Mouse (Mus musculus) forebrain, embryonic 10.5 days (tissue): Measurements from ENCODE around the gene Alyref. TPM values are rescaled to one million over a fixed set of nuclear protein-coding genes. Genes with fewer than 3 reads are reported as not detected.

Source experiments
- DNase-seq: peaks from one replicate; pipeline ENCODE4 v3.0.0-alpha.2; 2017; ENCODE audit warnings: low spot score; ENCODE audit errors: extremely low spot score
- H3K27ac ChIP-seq: fragments of 300-500 bp; sonication (generic); 2 replicates; pipeline ENCODE4 v1.5.1; 2016; ENCODE audit warnings: mild to moderate bottlenecking
- H3K27me3 ChIP-seq: fragments of 300-500 bp; sonication (generic); 2 replicates; pipeline ENCODE4 v1.6.1; 2016; ENCODE audit warnings: mild to moderate bottlenecking; ENCODE audit not compliant: poor library complexity, severe bottlenecking
- H3K36me3 ChIP-seq: fragments of 300-500 bp; sonication (generic); replicated peaks from 2 replicates; pipeline ENCODE4 v1.6.1; 2016; ENCODE audit warnings: mild to moderate bottlenecking, moderate library complexity
- H3K4me1 ChIP-seq: fragments of 300-500 bp; sonication (generic); 2 replicates; pipeline ENCODE4 v1.6.1; 2016
- H3K4me3 ChIP-seq: fragments of 300-500 bp; sonication (generic); 2 replicates; pipeline ENCODE4 v1.5.1; 2016; ENCODE audit warnings: mild to moderate bottlenecking, moderate library complexity
- H3K9me3 ChIP-seq: fragments of 300-500 bp; sonication (generic); 2 replicates; pipeline ENCODE4 v1.6.1; 2016; ENCODE audit warnings: mild to moderate bottlenecking, moderate library complexity
- WGBS: fragments of 180-500 bp; shearing (Covaris S2); methylation state at CpG from one replicate; pipeline ENCODE4 v1.1.7; 2016; 5-methylcytosine and 5-hydroxymethylcytosine counted together
- polyA plus RNA-seq: library from polyadenylated mRNA; unstranded; fragments of >200 nt; fragmentation: Nextera tagmentation; extraction: Ambion mirVana; gene quantifications from 2 replicates; pipeline ENCODE4 v1.2.1, GENCODE M21; 2016

Alyref gene
- polyA plus RNA-seq, 1 experiment from 2014 or later: 618 TPM

DNA sequence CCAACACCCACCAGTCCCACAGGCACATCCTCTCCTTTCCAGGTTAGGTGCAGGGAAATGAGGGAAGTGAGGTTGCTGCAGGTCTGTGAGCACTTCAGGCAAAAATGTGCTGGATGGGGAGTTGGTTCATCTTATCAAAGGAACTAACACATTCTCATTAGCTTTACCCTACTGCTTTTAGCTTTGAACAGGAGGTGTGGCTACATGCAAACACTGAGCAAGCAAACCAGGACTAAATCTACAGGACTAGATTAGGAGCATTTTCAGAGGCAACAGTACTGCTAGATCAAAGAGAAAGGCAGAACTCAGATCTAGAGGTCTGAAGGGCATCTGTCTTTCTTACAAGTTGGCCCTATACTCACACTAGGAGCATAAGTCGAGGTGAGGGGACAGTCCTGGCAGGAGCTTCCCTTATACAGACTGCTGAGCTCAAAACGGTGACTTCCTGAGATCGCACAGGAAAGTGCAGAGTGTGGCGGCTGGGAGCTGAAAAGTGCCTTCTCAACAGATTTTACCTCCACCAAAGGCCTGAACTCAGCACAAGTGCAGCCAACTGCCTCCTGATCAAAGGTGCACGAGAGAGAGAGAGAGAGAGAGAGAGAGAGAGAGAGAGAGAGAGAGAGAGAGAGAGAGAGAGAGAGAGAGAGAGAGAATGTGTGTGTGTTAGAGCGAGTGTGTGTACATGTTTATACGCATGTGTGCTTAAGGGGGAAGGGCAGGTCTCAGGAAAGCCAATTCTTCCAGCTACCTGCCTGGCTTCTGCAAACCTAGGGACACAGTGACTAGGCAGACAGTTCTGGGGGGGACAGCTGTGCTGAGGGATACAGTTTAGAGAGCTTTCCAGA lies 32.9 kb upstream of the Alyref start:
- WGBS: 54% methylated on average over 7 of the region's 7 CpGs
- Histone ChIP-seq H3K27me3 (no peaks in the 10 kb centered on the region), H3K27ac (peak overlapping the region; percentile 97), H3K9me3 (no peaks in the 10 kb centered on the region), H3K4me3 (peak overlapping the region; percentile 96), H3K36me3 (peaks cover 41% of the 10 kb centered on the region), H3K4me1 (peaks cover 63% of the 10 kb centered on the region)
- no peak for DNase-seq

DNA sequence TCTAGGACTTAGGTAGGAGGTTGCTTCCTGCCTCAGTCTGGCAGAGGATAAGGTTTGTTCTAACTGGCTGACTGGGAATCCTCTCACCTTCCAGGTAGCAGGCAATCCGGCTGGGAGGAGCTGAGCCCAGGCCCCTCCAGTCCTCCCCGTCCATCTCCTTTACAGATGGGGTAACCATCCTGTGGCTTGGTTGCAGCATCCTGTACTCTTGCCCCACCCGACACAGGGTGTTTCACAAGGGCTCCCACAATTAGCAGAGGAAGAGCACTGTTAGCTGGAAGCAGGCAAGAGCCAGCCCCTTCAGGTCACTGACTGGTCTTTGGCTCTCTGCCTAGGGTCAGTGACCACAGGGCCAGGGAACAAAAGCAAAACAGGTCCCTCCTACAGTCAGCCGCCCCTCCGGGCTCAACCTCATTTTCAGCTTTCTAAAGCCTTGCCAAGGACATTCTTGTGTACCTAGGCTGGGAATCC lies 32.3 kb upstream of the Alyref start:
- Histone ChIP-seq H3K27ac (peak overlapping the region; percentile 62), H3K4me1 (peaks cover 66% of the 10 kb centered on the region), H3K27me3 (no peaks in the 10 kb centered on the region), H3K36me3 (peaks cover 42% of the 10 kb centered on the region), H3K4me3 (peak overlapping the region; percentile 96), H3K9me3 (no peaks in the 10 kb centered on the region)
- DNase-seq: no peak
- WGBS: 40% methylated on average over 5 of the region's 5 CpGs

DNA sequence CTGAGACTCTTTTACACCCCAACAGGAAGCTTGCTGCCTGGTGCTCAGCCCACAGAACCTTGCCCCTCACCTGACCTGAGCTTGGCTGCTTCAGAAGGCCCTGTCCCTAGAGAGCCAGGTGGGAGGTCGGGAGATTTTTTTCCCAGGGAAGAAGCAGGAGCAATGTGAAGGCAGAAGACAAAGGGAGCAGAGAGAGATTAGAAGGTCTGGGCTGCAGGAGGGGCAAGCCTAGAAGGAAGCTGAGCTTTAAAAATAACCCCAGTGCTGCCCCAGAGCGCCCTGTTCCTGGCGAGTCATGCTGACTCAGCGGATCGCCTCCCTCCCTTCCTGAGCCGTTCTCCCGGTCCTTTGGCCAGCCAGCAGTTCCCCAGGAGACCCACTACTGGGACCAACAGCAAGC lies 31.7 kb upstream of the Alyref start:
- no peaks in the 10 kb centered on the region for H3K9me3 ChIP-seq
- H3K36me3 ChIP-seq: peaks cover 42% of the 10 kb centered on the region
- 25% methylated on average over 7 of the region's 7 CpGs for WGBS
- peak overlapping the region; percentile 96 for H3K4me3 ChIP-seq
- H3K27ac ChIP-seq: peak overlapping the region; percentile 62
- DNase-seq: no peak
- H3K4me1 ChIP-seq: peaks cover 72% of the 10 kb centered on the region
- no peaks in the 10 kb centered on the region for H3K27me3 ChIP-seq

GRCm38 (mm10) chr11:120629341-120629730 lies 31.2 kb upstream of the Alyref start:
- peaks cover 42% of the 10 kb centered on the region for H3K36me3 ChIP-seq
- H3K9me3 ChIP-seq: no peaks in the 10 kb centered on the region
- peak overlapping the region; percentile 96; the same call in 1 of the 2 replicates for H3K4me3 ChIP-seq
- H3K4me1 ChIP-seq: peaks cover 73% of the 10 kb centered on the region
- H3K27me3 ChIP-seq: no peaks in the 10 kb centered on the region
- 82% methylated on average over 23 of the region's 23 CpGs for WGBS
- DNase-seq: no peak
- peak overlapping the region; percentile 62; the same call in 1 of the 2 replicates for H3K27ac ChIP-seq

- Histone ChIP-seq H3K4me1 (peaks cover 73% of the 10 kb centered on the region), H3K9me3 (no peaks in the 10 kb centered on the region), H3K36me3 (peaks cover 42% of the 10 kb centered on the region), H3K27ac (no peak overlapping the region), H3K4me3 (peak overlapping the region; percentile 96; the same call in 1 of the 2 replicates), H3K27me3 (no peaks in the 10 kb centered on the region)
- 96% methylated on average over 23 of the region's 23 CpGs for WGBS
- DNase-seq: no peak
Measured at GRCm38 (mm10) chr11:120628601-120629340, 30.6 kb upstream of the Alyref start.

DNA sequence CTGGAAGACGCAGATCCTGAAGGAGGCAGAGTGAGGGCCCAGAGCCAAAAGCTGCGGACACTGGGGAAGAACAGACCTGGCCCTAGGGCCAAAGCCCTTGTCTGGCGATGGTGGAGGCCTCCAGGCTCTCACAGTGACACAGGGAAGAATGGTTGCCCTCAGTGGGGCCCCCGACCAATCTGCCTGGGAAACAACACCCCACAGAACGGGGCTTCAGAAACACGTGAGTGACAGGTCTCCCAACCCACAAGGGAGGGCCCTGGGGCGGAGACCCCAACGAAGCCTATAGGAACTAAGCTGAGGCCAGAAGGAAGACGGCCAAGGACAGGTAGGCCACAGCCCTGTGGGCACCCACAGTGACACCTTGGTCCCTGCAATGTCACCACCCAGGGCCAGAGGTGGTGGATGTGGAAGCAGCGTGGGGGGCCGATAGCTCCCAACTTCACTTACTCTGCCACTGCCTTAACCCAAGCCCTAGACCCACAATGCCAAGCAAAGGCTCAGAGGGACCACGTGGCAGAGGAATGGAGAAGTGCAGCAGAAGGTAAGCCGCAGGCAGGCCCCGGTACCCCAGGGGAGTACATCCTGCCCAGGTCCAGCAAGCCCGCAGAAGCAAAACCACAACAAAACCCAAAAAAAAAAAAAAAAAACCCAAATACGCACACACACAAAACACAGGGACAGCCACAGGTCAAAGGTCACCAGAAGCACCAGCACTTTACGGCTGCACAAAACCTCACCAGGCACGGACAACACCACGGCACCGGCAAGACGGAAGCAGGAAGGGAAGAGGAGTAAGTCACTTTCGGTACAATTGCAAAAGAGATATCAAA lies 29.5 kb upstream of the Alyref start:
- Histone ChIP-seq H3K27ac (no peak overlapping the region), H3K4me1 (peaks cover 72% of the 10 kb centered on the region), H3K27me3 (no peaks in the 10 kb centered on the region), H3K36me3 (peaks cover 51% of the 10 kb centered on the region), H3K9me3 (no peaks in the 10 kb centered on the region), H3K4me3 (no peak overlapping the region; the same call in 1 of the 2 replicates)
- DNase-seq: no peak
- WGBS: 86% methylated on average over 22 of the region's 22 CpGs

DNA sequence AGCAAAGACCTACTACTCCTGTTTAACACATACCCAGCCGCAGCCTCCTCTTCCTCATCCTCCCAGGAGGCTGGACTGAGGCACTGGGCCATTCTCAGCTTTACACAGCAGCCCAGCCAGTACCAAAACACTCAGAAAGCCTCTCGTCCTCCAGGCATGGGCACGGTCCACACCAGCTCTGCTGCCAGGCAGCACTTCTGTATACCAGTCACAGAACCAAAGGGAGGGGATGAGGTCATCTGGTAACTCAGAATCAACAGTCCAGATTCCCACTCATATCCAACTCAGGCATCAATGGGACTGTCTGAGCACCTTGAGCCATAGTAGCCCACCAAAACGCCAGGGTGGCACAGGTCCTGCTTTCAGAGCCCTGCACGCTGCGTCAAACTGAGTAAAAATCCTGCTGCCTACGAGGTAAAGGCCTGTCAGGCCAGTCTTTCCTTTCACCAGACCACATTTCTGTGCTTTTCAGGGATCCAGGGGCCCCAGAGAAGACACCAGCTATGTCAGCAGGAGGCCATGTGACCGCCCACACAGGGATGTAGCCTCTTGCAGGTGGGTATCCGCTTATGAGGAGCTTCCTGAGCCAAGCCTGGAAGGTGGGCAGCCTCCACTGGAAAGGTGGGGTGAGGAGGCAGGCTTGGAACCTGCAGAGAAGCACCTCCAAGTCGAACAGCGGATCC lies 28.8 kb upstream of the Alyref start:
- Histone ChIP-seq H3K27me3 (no peaks in the 10 kb centered on the region), H3K4me3 (no peak overlapping the region), H3K36me3 (peaks cover 59% of the 10 kb centered on the region), H3K9me3 (no peaks in the 10 kb centered on the region), H3K27ac (no peak overlapping the region), H3K4me1 (peaks cover 64% of the 10 kb centered on the region)
- WGBS: 92% methylated on average over 11 of the region's 11 CpGs
- no peak for DNase-seq

DNA sequence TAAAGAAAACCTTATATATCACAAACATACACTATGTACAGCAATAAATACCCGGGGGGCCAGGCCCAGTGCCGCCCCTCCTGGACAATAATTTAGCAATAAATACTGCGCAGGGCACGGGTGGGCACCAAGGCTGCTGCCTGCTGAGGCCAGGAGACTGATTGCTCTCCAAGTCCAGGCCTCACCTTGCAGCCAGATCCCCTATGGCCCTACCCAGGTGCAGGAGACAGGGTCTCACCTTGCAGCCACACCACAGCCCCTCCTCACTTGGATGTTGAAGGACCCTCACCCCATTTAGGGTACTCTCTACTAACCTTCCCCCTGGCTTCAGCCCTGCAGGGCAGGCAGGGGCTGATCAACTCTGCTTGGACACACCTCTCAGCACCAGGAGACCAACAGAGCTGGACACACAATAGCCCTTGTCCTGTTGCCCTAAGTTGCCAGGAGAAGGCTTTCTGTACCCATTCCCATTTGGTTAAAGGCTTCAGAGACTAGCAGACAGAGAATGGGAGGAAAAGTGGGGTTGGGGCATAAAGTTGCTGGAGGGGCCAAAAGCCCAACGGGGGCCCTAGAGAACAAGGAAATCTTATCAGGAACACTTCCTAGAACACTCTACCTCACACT lies 27.1 kb upstream of the Alyref start, which contains the start of gene Sirt7:
Gene Sirt7 (minus strand): TSS at position 89 of the 624 bp plus-strand sequence.
- peak within 1 kb of the TSS; percentile 83 for H3K27ac ChIP-seq
- no peaks in the 10 kb centered on the region for H3K27me3 ChIP-seq
- no peak for DNase-seq
- peaks cover 75% of the 10 kb centered on the region for H3K36me3 ChIP-seq
- WGBS: 22% methylated on average over 5 of the region's 5 CpGs
- H3K4me3 ChIP-seq: peak within 1 kb of the TSS; percentile 88
- H3K9me3 ChIP-seq: no peaks in the 10 kb centered on the region
- H3K4me1 ChIP-seq: peaks cover 47% of the 10 kb centered on the region

DNA sequence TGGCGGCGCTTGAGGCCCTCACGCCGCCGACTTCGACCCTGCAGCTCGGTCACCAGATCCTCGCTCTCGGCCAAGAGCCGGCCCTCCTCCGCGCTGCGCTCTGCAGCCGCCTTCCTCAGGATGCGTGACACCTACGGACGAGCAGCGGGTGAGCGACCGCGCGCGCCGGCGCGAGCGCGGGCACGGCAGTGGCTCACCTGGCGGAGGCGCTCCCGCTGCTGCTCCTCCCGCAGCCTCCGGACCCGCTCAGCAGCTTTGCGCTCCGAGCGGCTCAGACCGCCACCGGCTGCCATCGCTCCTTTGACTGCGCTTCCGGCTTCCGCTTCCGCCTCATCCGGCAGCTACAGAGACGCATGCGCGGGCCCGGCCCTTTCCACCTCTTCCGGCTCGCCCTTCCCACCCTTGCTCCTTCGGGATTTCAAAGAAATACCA lies 26.5 kb upstream of the Alyref start:
- no peaks in the 10 kb centered on the region for H3K9me3 ChIP-seq
- under 1% methylated on average over 53 of the region's 53 CpGs for WGBS
- peak overlapping the region; percentile 83 for H3K27ac ChIP-seq
- H3K36me3 ChIP-seq: peaks cover 76% of the 10 kb centered on the region
- H3K4me1 ChIP-seq: peaks cover 42% of the 10 kb centered on the region
- H3K27me3 ChIP-seq: no peaks in the 10 kb centered on the region
- peak overlapping the region; percentile 88 for H3K4me3 ChIP-seq
- DNase-seq: peak; percentile 82

DNA sequence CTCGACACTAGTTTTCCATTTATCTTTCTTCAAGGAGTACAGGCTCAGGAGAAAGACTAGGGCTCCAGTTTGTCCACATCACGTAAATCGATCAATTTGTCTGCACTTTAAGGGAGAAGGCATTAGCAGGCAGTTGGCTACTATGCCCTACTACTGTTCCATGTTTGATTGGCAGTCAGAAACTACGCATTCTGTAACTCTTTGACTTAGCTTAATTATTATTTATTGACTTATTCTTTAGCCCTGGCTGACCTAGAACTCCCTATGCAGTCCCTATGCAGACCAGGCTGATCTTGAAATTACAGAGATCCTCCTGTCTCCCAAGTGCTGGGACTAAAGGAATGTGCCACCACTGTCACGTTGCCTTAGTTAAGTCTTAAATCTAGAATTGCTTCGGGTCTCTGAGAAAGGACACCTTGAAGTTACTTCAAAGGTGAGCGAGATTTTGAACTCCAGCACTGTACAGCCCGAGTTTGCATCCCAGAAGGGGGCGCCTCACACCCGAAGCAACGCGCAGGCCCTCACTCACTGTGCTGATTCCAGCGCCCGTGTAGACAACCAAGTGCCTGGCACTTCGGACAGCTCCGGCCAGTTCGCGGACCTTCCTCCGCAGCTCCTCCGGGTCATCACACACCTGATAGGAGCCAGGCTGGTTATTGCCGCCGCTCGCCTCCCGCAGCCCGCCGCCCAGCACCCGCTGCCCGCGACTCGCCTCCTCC lies 26.0 kb upstream of the Alyref start:
- peaks cover 75% of the 10 kb centered on the region for H3K36me3 ChIP-seq
- H3K4me1 ChIP-seq: peaks cover 36% of the 10 kb centered on the region
- peak; percentile 61 for DNase-seq
- H3K27me3 ChIP-seq: no peaks in the 10 kb centered on the region
- no peaks in the 10 kb centered on the region for H3K9me3 ChIP-seq
- peak overlapping the region; percentile 88 for H3K4me3 ChIP-seq
- H3K27ac ChIP-seq: peak overlapping the region; percentile 83
- WGBS: 14% methylated on average over 30 of the region's 30 CpGs

- H3K27ac ChIP-seq: no peak overlapping the region
- H3K4me3 ChIP-seq: no peak overlapping the region
- DNase-seq: no peak
- H3K4me1 ChIP-seq: peaks cover 41% of the 10 kb centered on the region
- peaks cover 77% of the 10 kb centered on the region for H3K36me3 ChIP-seq
- no peaks in the 10 kb centered on the region for H3K27me3 ChIP-seq
- no peaks in the 10 kb centered on the region; the same call in 1 of the 2 replicates for H3K9me3 ChIP-seq
- WGBS: 91% methylated on average over 6 of the region's 6 CpGs
Measured at GRCm38 (mm10) chr11:120622805-120623204, 24.6 kb upstream of the Alyref start.
